Mouse (Mus musculus): ENCODE data around the gene Cyb561d1.
A peak's percentile ranks its signal among the peaks of the same experiment; 100 is the strongest.

The Cyb561d1 gene

GRCm38 (mm10) chr3:108166486-108167211, 34.4 kb downstream of the Cyb561d1 start:
- no peak for DNase-seq

- no peak for DNase-seq
Observed at GRCm38 (mm10) chr3:108165532-108166315, 35.3 kb downstream of the Cyb561d1 start.

GRCm38 (mm10) chr3:108164807-108165206, 36.2 kb downstream of the Cyb561d1 start:
- peak; percentile 82 for DNase-seq

- no peak for DNase-seq
Observed at GRCm38 (mm10) chr3:108164091-108164490, 36.9 kb downstream of the Cyb561d1 start.

GRCm38 (mm10) chr3:108158383-108159037, 42.5 kb downstream of the Cyb561d1 start:
- peak; percentile 70 for DNase-seq

- peak; percentile 80 for DNase-seq
Observed at GRCm38 (mm10) chr3:108154656-108155055, 46.4 kb downstream of the Cyb561d1 start, which contains the start of gene Gpr61. Gene Gpr61, minus strand, starts transcription at chr3:108154882.

- no peak for DNase-seq
Observed at GRCm38 (mm10) chr3:108152290-108152689, 48.7 kb downstream of the Cyb561d1 start.

GRCm38 (mm10) chr3:108147386-108148235, 53.4 kb downstream of the Cyb561d1 start:
- peak; percentile 81 for DNase-seq

GRCm38 (mm10) chr3:108146671-108147070, 54.3 kb downstream of the Cyb561d1 start:
- no peak for DNase-seq
